Mouse (Mus musculus) cerebral cortex, adult 2 months (tissue): ENCODE results near the gene Btd.

ENCODE experiments used
- WGBS: fragments of 180-500 bp; shearing (Covaris S2); methylation state at CpG from one replicate; pipeline ENCODE4 v1.1.7; 2018; 5-methylcytosine and 5-hydroxymethylcytosine counted together

Gene Btd

GRCm38 (mm10) chr14:31700376-31700775, 59.5 kb downstream of the Btd start:
- 71% methylated on average over 2 of the region's 2 CpGs for WGBS

GRCm38 (mm10) chr14:31709343-31709742, 68.5 kb downstream of the Btd start:
- 84% methylated on average over 1 of the region's 1 CpGs for WGBS

GRCm38 (mm10) chr14:31717360-31717759, 76.5 kb downstream of the Btd start:
- 77% methylated on average over 5 of the region's 5 CpGs for whole genome bisulfite sequencing
